Mouse (Mus musculus) lung, postnatal 14 days (tissue): ENCODE results near the gene Cdc42se1.
"Not testable (repeated sequence)": the region's sequence is repeated elsewhere in the genome, so short reads cannot be mapped to it uniquely, and the experiment has no call there.

ENCODE experiments used
- DNase-seq: peaks from one replicate; pipeline ENCODE4 v3.0.0; 2021

Gene Cdc42se1

DNA sequence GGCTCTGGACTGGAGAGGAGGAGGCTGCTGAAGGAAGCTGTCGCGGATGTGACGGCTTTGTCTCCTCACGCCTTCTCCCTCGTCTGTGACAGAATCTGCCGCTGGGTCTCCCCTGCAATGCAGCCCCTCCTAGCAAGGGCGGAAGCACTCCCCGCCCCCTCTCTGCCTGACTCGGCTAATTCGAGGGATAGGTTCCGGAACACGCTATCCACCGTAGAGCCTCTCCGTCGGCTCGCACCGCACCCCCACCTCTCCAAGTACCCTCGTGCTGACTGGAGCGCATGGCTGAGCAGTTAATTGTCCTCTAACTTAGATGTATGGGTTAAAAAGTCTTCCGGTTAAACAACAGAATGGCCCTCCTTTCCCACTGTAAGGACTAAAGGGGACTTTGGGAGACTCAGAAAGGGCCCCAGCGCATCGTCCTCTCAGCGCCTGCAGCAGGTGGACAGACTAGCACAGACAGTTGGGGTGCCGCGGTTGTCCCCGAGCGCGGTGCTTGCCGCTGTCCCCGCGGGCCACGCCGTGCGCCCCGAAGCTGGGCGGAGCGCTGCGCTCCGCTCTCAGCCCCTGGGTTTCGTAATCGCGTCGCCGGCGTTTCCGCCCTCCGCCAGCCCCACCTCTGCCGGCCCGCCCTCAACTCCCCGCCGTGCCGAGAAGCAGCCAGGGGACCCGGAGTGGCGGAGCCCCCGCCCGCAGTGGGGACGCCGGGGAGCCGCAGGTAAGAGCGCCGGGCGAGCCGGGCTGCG lies at the start of gene Cdc42se1:
Gene Cdc42se1 (plus strand): TSS at position 585 of the 746 bp plus-strand sequence.
- DNase-seq, result peak; percentile 90

DNA sequence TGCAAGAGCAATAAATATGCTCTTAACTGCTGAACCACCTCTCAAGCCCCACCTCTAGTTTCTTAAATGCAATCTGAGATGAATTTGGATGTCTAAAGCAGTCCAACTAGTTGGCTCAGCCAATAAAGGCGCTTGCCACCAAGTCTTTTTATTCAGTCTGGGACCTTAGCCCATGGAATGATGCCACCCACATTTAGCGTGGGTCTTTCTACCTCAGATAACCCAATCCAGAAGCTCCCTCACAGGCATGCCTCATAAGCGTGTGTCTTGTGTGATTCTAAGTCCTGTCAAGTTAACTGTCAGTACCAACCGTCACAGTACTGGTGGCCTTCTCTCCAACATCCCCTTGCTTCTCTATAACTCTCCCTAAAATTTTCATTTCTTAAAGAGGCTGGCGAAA lies 49.6 kb upstream of the Cdc42se1 start:
- no peak for DNase-seq

DNA sequence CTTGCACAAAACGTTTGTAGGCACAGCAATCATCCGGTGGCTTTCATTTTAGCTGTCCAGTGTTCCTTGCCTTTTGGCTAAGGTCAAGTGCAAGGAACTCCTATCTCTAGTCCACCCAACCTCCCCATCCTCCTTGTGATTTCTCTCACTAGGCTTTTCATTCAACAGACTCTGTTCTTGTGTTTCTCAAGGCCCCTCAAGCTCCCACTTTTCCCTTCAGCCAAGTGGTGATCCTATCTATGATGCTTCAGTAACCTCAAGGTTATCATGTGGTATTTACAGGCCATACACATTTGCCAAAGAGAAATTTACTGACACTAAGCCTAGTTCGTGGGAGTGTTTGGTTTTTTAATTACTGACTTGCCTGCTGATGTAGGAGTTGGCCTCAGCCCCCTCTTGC lies 48.6 kb upstream of the Cdc42se1 start:
- DNase-seq, result no peak

DNA sequence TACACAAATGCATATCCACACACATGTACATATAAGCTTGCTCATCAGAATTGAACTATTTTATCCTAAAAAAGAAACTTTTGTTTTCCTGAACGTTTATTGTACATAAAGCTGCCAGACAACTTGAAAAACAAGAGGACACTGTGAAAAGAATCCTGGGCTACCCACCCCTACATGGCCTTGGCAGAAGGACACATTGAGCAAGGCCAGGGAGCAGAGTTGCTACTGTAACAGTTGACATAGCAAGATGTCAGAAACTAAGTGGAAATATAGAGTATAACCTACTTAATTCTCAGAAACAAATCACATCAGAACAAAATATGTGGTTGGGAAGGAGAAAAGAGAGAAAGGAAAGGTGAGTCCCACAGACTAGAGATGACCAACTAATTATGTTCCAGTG lies 46.7 kb upstream of the Cdc42se1 start:
- no peak for DNase-seq

DNA sequence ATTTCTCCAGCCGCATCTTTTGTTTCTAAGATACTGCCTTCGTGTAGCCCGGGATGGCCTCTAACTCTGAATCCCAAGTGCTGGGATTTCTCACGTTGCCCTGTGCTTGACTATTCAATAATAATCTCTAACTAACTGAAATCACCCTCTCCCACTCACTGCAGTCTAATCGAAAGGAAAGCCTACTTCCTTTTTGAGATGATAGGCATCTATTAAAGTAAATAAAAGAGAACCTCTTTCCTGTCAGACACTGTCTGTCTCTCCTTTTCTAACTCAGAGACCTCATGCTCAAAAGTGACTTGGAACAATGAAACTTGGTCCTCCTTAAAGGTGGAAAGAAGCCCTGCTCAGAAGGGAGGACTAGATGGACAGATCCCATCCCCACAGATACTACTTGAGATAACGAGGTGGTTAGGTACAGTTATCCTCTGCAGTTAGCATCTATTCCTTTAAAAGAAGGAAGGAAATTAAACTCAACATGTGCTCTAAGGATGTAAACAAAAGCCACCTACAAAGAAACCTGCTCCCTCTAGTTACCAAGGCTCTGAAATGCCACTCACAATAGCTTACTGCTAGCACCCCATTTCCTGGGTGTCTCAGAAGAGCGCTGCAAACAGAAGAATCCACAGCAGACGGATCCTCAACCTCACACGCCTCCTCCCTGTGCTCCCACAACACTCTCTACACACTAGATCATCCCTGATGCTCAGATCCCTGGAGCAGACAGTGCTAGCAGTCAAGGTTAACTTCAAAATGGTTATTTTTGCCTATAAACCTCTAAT lies 43.5 kb upstream of the Cdc42se1 start:
- DNase-seq, result no peak

DNA sequence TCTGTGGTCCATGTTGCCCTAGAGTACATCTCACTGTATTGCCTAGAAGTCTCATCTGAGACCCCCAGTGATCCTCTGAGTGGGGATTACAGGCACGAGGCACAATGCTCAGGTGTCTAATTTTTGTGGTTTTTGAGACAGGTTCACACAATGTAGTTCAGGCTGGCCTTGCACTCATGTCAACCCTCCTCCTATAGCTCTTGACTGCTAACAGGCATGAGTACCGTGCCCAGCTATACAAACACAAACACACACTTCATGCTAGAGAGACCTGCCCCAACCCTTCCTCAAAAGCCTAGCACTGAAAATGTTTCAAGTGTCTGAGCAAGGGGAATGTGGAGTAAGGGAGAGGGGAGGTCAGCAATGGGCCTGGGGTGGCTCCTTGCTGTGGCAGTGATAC lies 42.4 kb upstream of the Cdc42se1 start:
- no peak for DNase-seq

DNA sequence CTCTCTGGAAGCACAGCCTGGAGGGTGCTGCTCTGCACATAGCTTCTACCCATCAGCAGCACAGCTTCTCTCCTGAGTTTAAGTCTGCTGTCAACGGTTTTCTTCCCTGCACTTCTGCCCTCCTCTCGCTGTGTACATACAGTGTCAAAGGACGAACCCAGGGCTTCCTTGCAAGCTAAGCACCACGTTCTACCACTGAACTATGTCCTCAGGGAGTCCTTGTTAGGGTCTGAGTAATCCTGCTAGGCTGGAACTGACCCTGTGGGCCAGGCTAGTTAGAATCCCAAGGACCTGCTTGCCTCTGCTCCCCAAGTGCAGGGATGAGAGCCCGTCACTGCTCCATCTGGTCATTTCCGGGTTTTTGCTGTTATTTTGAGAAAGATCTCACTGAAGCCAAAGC lies 41.6 kb upstream of the Cdc42se1 start:
- no peak for DNase-seq

DNA sequence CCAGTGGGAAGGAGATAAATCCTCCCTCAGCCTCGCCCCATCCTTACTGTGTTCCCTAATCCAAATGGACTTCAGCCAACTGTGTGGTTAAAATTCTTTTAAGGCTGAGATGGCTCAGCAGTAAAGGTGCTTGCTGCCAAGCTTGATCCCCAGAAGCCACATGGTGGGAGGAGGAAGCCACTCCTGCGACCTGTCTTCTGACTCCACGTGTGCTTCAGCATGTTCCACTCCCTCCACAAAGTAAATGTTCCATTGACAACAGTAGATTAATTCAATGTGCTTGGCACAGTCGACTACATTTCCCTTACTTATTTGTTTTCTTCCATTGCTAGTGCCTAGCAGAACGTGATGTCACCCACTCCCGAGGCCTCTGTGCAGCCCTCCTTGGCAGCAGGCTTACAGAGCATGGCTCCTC lies 33.8 kb upstream of the Cdc42se1 start:
- DNase-seq, result no peak

DNA sequence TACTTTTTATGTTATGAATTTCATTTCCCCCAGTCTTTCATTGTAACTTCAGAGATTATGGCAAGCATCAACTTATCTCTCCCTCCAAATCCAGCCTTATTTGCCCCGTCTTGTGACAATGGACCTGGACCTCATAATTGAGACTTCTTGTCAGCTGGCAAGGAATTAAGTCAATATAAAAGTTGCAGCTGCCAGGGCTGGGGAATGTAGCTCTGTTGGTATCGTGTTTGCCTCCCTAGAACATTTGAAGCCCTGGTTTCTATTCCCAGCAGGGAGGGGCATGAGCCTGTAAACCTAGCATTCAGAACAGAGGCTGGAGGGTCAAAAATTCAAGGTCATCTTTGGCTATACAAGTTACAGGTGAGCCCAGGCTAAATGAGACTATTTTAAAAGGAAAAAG lies 32.8 kb upstream of the Cdc42se1 start:
- no peak for DNase-seq

DNA sequence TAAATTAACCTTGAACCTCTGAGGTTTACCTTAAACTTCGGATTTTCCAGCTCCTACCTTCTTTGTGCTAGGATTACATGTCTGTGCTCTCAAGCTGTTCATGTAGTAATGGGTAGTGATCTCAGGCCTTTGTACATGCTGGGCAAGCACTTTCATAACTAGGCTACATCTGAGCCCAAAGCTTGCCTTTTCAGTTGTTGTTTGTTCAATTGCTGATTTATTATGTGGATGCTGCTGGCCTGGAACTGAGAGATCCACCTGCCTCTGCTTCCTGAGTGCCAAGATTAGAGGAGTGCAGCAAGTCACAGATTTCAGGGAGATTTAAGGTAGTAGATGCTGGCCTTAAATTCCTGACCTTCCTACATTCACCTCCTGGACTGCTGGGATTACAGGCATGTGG lies 29.4 kb upstream of the Cdc42se1 start:
- no peak for DNase-seq

DNA sequence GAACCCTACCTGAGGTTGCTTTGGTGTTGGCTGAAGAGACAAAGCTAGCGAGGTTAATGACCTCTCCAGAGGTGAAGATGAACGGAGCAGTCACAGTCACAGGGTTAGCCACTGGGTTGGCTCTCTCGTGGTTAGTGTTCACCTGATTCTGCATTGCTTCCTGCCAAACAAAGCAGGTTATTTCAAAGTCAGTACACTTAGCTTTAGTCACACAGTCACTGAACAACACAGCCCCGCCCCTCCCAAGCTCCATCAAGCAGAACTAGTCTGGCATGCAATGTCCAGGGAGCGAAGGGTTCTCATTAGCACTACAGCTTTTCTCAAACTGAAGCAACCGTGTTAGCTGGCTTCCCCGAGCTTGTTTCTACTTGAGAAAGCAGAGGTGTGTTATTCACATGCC lies 28.4 kb upstream of the Cdc42se1 start:
- DNase-seq, result no peak

DNA sequence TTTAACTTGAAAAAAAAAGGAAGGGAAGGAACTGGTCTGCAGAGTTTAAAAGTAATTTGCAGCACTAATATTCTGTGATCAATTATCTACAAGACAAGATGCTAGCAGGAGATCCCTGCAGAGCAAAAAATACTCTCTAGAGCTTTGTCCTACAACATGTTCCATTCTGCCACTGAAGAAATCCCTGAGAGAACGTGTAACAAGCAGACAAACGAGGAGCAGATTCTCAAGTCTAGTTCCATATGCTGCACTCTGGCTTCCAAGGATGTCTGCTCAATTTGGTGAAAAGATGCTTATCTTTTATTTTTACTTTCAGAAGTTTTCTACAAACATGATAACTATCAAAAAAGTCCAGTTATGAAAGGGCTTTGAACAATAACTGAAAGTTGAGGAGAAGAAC lies 28.0 kb upstream of the Cdc42se1 start:
- DNase-seq, result no peak

DNA sequence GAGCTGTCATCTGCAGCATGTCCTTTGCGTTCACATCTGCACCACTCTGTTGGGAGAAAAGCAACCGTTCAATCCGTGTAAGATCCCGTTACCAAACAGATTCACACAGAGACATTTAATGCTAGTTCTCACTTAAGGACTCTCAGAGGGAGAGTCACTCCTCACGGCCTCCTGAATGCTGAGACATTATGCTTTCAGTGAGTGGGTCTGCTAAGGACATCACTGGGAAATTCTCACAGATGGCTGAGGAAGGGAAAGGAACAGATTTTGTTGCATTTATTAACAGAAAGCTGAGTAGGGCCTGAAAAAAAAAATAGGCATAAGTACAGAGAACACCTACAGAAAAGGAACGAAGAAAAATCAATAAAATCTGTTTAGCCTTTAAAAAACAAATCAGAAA lies 24.7 kb upstream of the Cdc42se1 start:
- no peak for DNase-seq

DNA sequence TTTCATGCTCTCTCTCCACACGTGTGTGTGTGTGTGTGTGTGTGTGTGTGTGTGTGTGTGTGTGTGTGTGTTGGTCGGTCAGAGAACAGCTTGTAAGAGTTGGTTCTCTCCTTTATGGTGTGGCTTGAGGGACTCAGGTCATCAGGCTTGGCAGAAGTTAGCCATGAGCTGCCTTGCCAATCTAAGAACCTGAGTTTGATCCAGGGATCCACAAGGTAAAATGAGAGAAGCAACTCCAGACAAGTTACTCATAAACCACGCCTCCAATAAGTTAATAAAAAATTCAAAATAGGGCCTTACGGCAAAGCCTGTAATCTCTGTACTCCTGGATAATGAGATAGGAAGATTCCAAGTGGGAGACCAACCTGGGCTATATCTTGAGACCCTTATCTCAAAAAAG lies 20.2 kb upstream of the Cdc42se1 start:
- no peak for DNase-seq

DNA sequence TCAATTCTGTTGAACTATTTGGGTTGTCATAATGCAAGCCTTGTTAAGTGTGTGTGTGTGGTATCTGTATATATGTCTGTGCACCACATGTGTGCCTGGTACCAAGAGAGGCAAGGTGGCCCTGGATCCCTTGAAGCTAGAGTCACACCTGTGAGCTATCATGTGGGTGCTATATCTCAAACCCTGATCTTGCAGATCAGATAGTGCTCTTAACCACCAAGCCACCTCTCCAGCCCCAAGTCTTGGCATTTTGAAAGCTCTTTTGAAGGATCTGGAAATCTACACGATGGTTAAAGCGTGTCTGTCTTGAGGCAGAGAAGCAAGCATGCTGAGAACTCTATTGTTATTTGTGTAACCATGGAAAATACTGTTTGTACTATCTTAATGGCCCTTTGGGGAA lies 17.9 kb upstream of the Cdc42se1 start:
- no peak for DNase-seq

DNA sequence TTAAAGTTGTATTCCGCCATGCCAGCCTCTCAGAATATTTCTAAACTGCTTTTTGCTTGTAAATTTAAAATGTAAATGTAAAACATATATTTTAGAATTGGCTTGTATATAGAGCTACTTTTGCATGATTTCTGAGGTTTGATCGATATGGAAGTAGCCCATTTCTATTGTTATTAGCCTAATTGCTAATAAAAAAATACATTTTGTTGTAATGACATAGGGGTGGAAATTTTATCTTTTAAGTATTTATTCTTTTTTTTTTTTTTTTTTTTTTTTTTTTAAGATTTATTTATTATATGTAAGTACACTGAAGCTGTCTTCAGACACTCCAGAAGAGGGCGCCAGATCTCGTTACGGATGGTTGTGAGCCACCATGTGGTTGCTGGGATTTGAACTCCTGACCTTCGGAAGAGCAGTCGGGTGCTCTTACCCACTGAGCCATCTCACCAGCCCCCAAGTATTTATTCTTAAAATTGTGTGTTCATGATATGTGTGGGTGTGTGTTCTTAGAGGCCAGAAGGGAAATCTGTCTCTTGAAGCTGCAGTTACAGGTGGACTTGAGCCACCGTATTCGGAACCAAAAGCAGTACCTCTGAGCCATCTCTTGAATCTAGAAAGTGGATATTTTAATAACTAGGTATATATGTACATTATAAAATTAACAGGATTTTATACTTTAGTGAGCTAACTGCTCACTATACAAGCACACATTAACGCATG lies 15.5 kb upstream of the Cdc42se1 start:
- DNase-seq, result not testable (repeated sequence)

DNA sequence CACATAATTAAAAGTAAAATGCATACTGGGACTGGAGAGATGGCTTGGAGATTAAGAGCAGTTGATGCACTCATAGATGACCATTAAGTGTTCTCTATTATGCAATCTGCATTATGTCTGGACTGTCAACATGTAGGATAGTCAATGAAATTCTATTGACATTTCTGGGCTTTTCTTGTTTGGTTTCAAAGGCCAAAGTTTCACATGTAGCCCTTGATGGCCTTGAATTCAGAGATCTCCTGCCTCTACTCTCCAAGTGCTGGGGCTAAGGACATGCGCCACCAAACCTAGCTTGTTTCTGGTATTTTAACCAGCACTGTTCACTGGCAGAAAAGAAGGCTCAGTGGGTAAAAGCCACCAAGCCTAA lies 14.9 kb upstream of the Cdc42se1 start:
- DNase-seq, result no peak

DNA sequence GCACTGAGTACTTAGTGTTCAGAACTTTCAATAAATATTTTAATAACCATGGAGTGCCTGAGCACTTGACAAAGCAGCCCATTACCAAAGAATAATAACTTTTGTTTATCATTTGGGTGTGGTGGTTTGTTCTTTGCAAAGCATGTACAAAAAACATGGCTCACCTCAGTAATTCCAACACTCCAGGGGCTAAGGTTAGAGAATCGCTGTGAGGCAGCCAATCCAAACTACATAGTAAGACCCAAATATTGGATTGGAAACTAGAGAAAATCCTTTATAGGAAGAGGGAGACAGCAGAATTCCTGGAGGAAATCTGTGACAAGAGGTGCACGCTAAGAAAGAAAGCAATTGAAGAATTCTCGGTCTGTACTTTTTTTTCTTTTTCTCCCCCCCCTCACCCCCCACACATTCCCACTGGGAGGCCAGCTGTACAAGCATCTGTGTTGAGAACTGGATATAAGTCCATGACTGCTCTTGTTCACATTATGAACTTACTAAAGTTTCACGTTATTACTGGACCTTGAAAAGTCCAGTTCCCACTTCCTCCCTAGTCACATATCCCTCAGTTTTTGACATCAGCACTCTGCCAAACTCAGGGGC lies 11.8 kb upstream of the Cdc42se1 start:
- no peak for DNase-seq

DNA sequence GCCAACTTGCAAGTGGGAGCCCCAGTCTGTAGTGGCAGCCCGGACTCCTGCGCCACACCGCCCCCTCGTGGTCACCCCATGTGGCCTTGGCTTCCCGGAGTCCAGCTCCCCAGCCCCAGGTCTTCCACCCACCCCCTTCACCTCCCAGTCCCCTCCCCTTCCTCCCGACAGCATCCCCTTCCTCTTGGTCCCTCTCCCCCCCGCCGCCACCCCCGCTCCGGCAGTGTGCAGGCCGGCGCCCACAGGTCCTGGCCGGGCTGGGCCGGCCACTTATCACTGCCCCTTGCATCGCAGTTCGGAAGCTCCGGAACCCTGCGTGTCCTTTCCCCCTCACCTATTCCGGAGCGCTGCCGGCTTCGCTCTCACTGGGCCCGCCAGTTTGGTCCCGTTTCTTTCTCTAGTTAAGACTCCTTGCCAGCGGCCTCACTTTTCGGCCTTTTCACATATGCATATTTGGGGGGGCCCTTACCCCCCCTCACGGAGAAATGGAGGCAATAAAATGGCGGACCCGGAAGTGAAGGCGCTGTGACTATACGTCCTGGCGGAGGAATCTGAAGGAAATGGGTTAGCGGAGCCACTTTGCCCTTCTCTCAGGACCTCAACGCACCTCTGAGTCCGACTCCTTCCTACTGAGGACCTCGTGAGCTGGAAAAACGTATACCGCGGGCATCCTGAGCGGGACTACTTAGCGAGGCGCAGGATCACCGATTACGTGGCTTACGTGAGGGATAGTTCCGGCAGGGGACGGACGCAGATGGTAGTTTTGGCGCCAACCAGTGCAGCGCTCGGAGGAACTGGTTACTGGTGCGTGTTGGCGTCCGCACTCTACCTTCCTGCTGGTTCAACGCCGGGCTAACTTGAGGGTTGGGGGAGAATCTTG lies 11.0 kb upstream of the Cdc42se1 start, which contains the start of gene Gabpb2:
Gene Gabpb2 (minus strand): TSS at position 662 of the 880 bp plus-strand sequence.
- DNase-seq, result peak; percentile 99

DNA sequence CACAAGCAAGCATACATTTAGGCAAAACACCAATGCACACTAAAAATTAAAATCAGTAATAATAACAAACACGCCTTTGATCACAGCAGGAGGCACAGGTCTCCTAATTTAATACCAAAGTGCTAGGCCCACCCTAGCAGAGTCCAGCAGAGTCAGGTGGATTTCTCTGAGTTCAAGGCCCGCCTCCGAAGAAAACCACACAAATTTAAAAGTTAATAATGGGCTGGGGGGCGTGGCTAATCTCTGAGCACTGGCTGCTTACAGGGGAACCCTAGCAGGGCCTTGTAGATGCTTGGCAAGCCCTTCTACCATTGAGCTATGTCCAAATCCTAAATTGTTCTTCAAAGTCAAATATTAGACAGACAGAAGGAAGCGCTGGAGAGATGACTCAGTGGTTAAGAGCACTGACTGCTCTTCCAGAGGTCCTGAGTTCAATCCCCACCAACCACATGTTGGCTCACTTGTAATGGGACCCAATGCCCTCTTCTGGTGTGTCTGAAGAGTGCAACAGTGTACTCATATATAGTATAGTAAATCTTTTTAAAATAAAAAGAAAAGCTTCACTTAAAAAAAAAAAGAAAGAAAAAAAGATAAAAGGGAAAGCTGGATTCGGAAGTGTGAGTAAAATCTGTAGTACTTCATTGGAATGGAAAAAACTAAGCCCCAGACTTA lies 9.9 kb upstream of the Cdc42se1 start:
- DNase-seq, result no peak

DNA sequence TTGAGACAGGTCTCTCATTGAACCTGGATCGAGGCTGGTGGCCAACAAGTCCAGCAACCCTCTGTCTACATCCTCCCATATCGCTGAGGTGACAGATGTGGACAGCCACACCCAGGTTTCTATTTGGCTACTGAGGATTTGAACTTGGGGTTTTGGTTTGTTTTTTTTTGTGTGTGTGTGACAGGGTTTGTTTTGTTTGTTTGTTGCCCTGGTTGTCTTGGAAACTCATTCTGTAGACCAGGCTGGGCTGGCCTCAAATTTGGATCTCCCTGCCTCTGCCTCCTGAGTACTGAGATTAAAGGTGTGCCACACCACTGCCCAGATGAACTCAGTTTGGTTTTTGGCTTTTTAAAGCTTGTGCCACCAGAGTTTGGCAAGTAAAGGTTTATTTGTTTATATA lies 5.5 kb upstream of the Cdc42se1 start:
- no peak for DNase-seq

DNA sequence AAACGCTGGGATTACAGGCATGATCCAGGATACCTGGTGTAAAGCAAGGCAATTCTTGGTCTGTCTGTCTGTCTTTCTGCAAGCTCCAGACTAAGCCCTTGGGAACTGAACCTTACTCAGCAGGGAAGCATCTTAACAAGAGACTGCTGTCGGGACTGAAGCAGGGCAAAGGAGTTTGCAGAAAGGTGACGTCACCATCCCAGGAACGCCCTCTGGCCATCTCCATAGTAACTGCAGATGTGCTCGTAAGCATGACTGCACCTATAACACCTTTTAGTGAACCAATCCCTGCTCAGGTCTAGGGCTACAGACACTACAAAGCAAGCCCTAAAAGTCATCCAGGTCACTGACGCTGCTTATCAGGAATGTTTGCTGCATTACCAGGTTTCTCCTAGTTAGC lies 4.2 kb upstream of the Cdc42se1 start:
- DNase-seq, result no peak
